Mouse (Mus musculus): ENCODE data around the gene Ireb2. TPM values are rescaled to one million over a fixed set of nuclear protein-coding genes. Genes with fewer than 3 reads are reported as not detected.
"Not testable (repeated sequence)": the region's sequence is repeated elsewhere in the genome, so short reads cannot be mapped to it uniquely, and the experiment has no call there.

Ireb2 gene
- total RNA-seq (2015; ENCODE audit: low replicate concordance), result 16.7 and 17.3 TPM in 2 replicates
- 10.6 and 19.1 TPM in 2 replicates for total RNA-seq (2017; ENCODE audit: low replicate concordance)

GRCm38 (mm10) chr9:54863363-54864281 is at the start of gene Ireb2:
Gene Ireb2 (plus strand): TSS chr9:54863789.
- ATAC-seq (replicated peaks; ENCODE audit: low FRiP score, poor library complexity, severe bottlenecking), result peak; percentile 95

- ATAC-seq (replicated peaks; ENCODE audit: low FRiP score, poor library complexity, severe bottlenecking), result no peak
Measured at GRCm38 (mm10) chr9:54816508-54817201, 46.9 kb upstream of the Ireb2 start.

GRCm38 (mm10) chr9:54821442-54822100 is 42.0 kb upstream of the Ireb2 start:
- no peak for ATAC-seq (replicated peaks; ENCODE audit: low FRiP score, poor library complexity, severe bottlenecking)

GRCm38 (mm10) chr9:54829760-54830159 is 33.8 kb upstream of the Ireb2 start:
- ATAC-seq (replicated peaks; ENCODE audit: low FRiP score, poor library complexity, severe bottlenecking), result 0 out of 2 replicates have a peak, but pooled peaks have one; percentile 35

GRCm38 (mm10) chr9:54830624-54831023 is 33.0 kb upstream of the Ireb2 start:
- ATAC-seq (replicated peaks; ENCODE audit: low FRiP score, poor library complexity, severe bottlenecking), result no peak

GRCm38 (mm10) chr9:54833831-54834230 is 29.8 kb upstream of the Ireb2 start:
- no peak for ATAC-seq (replicated peaks; ENCODE audit: low FRiP score, poor library complexity, severe bottlenecking)

GRCm38 (mm10) chr9:54835951-54836717 is 27.5 kb upstream of the Ireb2 start:
- ATAC-seq (replicated peaks; ENCODE audit: low FRiP score, poor library complexity, severe bottlenecking), result not testable (repeated sequence)

GRCm38 (mm10) chr9:54837835-54838234 is 25.8 kb upstream of the Ireb2 start:
- ATAC-seq (replicated peaks; ENCODE audit: low FRiP score, poor library complexity, severe bottlenecking), result no peak

GRCm38 (mm10) chr9:54840145-54840544 is 23.4 kb upstream of the Ireb2 start:
- ATAC-seq (replicated peaks; ENCODE audit: low FRiP score, poor library complexity, severe bottlenecking), result no peak

GRCm38 (mm10) chr9:54842311-54842710 is 21.3 kb upstream of the Ireb2 start:
- ATAC-seq (replicated peaks; ENCODE audit: low FRiP score, poor library complexity, severe bottlenecking), result no peak

- no peak for ATAC-seq (replicated peaks; ENCODE audit: low FRiP score, poor library complexity, severe bottlenecking)
Measured at GRCm38 (mm10) chr9:54843887-54844286, 19.7 kb upstream of the Ireb2 start.

- ATAC-seq (replicated peaks; ENCODE audit: low FRiP score, poor library complexity, severe bottlenecking), result no peak
Measured at GRCm38 (mm10) chr9:54844556-54845176, 18.9 kb upstream of the Ireb2 start.

GRCm38 (mm10) chr9:54848203-54848602 is 15.4 kb upstream of the Ireb2 start:
- no peak for ATAC-seq (replicated peaks; ENCODE audit: low FRiP score, poor library complexity, severe bottlenecking)

GRCm38 (mm10) chr9:54853036-54853435 is 10.6 kb upstream of the Ireb2 start:
- not testable (repeated sequence) for ATAC-seq (replicated peaks; ENCODE audit: low FRiP score, poor library complexity, severe bottlenecking)

GRCm38 (mm10) chr9:54853619-54854018 is 10.0 kb upstream of the Ireb2 start:
- ATAC-seq (replicated peaks; ENCODE audit: low FRiP score, poor library complexity, severe bottlenecking), result no peak

- ATAC-seq (replicated peaks; ENCODE audit: low FRiP score, poor library complexity, severe bottlenecking), result no peak
Measured at GRCm38 (mm10) chr9:54855638-54856037, 8.0 kb upstream of the Ireb2 start.

GRCm38 (mm10) chr9:54856121-54856520 is 7.5 kb upstream of the Ireb2 start:
- no peak for ATAC-seq (replicated peaks; ENCODE audit: low FRiP score, poor library complexity, severe bottlenecking)

- no peak for ATAC-seq (replicated peaks; ENCODE audit: low FRiP score, poor library complexity, severe bottlenecking)
Measured at GRCm38 (mm10) chr9:54857474-54857873, 6.1 kb upstream of the Ireb2 start.

- no peak for ATAC-seq (replicated peaks; ENCODE audit: low FRiP score, poor library complexity, severe bottlenecking)
Measured at GRCm38 (mm10) chr9:54860526-54860925, 3.1 kb upstream of the Ireb2 start.
